Comparison of ENCODE assay signal across 8 mouse cellular contexts in genomic region chr2:126034379-126035005, GRCm38 (mm10). TPM values are rescaled to one million over a fixed set of nuclear protein-coding genes. Genes with fewer than 3 reads are reported as not detected.
A peak's percentile ranks its signal among the peaks of the same experiment; 100 is the strongest.
DNase-seq lines count a peak whose midpoint lies in the region; ATAC-seq and TF ChIP-seq lines count a peak whose summit lies in the region.

Fgf7 (plus strand) TSS chr2:126034658.

- H3K9me3 ChIP-seq in heart, embryonic 14.5 days (ENCODE audit: control insufficient read depth, low read length) = no peaks in the 10 kb centered on the region
- no peaks in the 10 kb centered on the region for H3K9me3 ChIP-seq in embryonic facial prominence, embryonic 12.5 days
- no peaks in the 10 kb centered on the region for H3K9me3 ChIP-seq in midbrain, postnatal 0 days (ENCODE audit: low read length)

- peaks cover 3 to 12% of the 10 kb centered on the region in 2 experiments; a peak in 3 of 4 replicates for H3K4me1 ChIP-seq in heart, embryonic 14.5 days (ENCODE audit: control insufficient read depth in 2 of 2, insufficient read depth in 2 of 2, low read length in 2 of 2)
- peaks cover 13% of the 10 kb centered on the region; the same call in 1 of the 2 replicates for H3K4me1 ChIP-seq in embryonic facial prominence, embryonic 12.5 days
- no peaks in the 10 kb centered on the region for H3K4me1 ChIP-seq in midbrain, postnatal 0 days (ENCODE audit: insufficient read depth, low read length)

- intact Hi-C loops in heart, postnatal 36 days (cut with DNase I) = loop anchor here (5.0 kb wide), 2 partner anchors 53 to 118 kb away; partner anchors contain the start of genes Dtwd1 and Fam227b

- H3K79me3 ChIP-seq in C2C12 (ENCODE audit: low read depth) = peaks cover 46% of the 10 kb centered on the region

- no peak for DNase-seq in heart, postnatal 36 days
- peak; percentile 23 for DNase-seq in kidney, postnatal 14 days
- peak; percentile 51 for DNase-seq in midbrain, postnatal 0 days (ENCODE audit: low spot score)
- no peak for DNase-seq in cerebellum, adult 9-10 months

- H3ac ChIP-seq in C2C12 (ENCODE audit: control insufficient read depth, insufficient read length, low read depth) = peak within 1 kb of the TSS; percentile 23

- peaks cover 51% of the 10 kb centered on the region for H3K79me2 ChIP-seq in C2C12 (ENCODE audit: control insufficient read depth, insufficient read depth)

- H3K36me3 ChIP-seq in heart, embryonic 14.5 days (ENCODE audit: control insufficient read depth, insufficient read depth, low read length) = no peaks in the 10 kb centered on the region
- peaks cover 38% of the 10 kb centered on the region for H3K36me3 ChIP-seq in C2C12 (ENCODE audit: control insufficient read depth, insufficient read depth)
- no peaks in the 10 kb centered on the region for H3K36me3 ChIP-seq in embryonic facial prominence, embryonic 12.5 days
- H3K36me3 ChIP-seq in midbrain, postnatal 0 days (ENCODE audit: insufficient read depth, low read length) = no peaks in the 10 kb centered on the region

- peak; percentile 5 for TF ChIP-seq CTCF in C2C12 (IDR thresholded peaks at IDR 0.05; ENCODE audit: control insufficient read depth, insufficient read depth, insufficient read length)
- peak; percentile 68 for TF ChIP-seq CTCF in midbrain, postnatal 0 days (IDR thresholded peaks at IDR 0.05)

- peak within 1 kb of the TSS; percentile 28; the same call in 1 of the 2 replicates for H3K4me2 ChIP-seq in heart, embryonic 14.5 days (ENCODE audit: low read length)
- peak within 1 kb of the TSS; percentile 40 for H3K4me2 ChIP-seq in embryonic facial prominence, embryonic 12.5 days (replicated peaks)
- no peak within 1 kb of the TSS for H3K4me2 ChIP-seq in midbrain, postnatal 0 days (ENCODE audit: low read depth, low read length, poor library complexity, severe bottlenecking)

- H3K9ac ChIP-seq in heart, embryonic 14.5 days (ENCODE audit: low read length) = no peak within 1 kb of the TSS
- no peak within 1 kb of the TSS for H3K9ac ChIP-seq in embryonic facial prominence, embryonic 12.5 days
- H3K9ac ChIP-seq in midbrain, postnatal 0 days (replicated peaks; ENCODE audit: low read length, poor library complexity, severe bottlenecking) = no peak within 1 kb of the TSS

- ATAC-seq in heart, embryonic 14.5 days (ENCODE audit: insufficient number of reproducible peaks, insufficient read depth, low FRiP score, low read depth) = no peak
- 0 out of 2 replicates have a peak, but pooled peaks have one; percentile 52 for ATAC-seq in embryonic facial prominence, embryonic 12.5 days (ENCODE audit: insufficient number of reproducible peaks, insufficient read depth, low FRiP score, low TSS enrichment)
- peak; percentile 52; the same call in 1 of the 2 replicates for ATAC-seq in midbrain, postnatal 0 days (ENCODE audit: low FRiP score)
- ATAC-seq in monocyte, adult 5-6 weeks (replicated peaks; ENCODE audit: insufficient number of reproducible peaks, low FRiP score, low TSS enrichment, poor library complexity, severe bottlenecking) = no peak

- no peak within 1 kb of the TSS for H3K27ac ChIP-seq in heart, embryonic 14.5 days (replicated peaks in 1 of 2; ENCODE audit: control insufficient read depth in 1 of 2, insufficient read depth in 1 of 2, low read depth in 2 of 2, low read length in 2 of 2)
- H3K27ac ChIP-seq in embryonic facial prominence, embryonic 12.5 days = 0 out of 2 replicates have a peak within 1 kb of the TSS, but pooled peaks have one; percentile 50
- no peak within 1 kb of the TSS for H3K27ac ChIP-seq in midbrain, postnatal 0 days (ENCODE audit: low read depth, low read length)

- WGBS in heart, embryonic 14.5 days = 72% methylated on average over 15 of the region's 15 CpGs
- WGBS in embryonic facial prominence, embryonic 12.5 days = 23% methylated on average over 15 of the region's 15 CpGs
- WGBS in midbrain, postnatal 0 days = 67% methylated on average over 15 of the region's 15 CpGs

- no peak within 1 kb of the TSS for H3K4me3 ChIP-seq in heart, embryonic 14.5 days (ENCODE audit: control insufficient read depth in 1 of 2, insufficient read depth in 1 of 2, low read depth in 1 of 2, low read length in 2 of 2)
- peak within 1 kb of the TSS; percentile 40 for H3K4me3 ChIP-seq in C2C12 (ENCODE audit: insufficient read depth, poor library complexity, severe bottlenecking)
- peak within 1 kb of the TSS; percentile 10; the same call in 1 of the 2 replicates for H3K4me3 ChIP-seq in embryonic facial prominence, embryonic 12.5 days
- no peak within 1 kb of the TSS for H3K4me3 ChIP-seq in midbrain, postnatal 0 days (ENCODE audit: low read depth, low read length)

- no peaks in the 10 kb centered on the region for H3K27me3 ChIP-seq in heart, embryonic 14.5 days (ENCODE audit: control insufficient read depth, insufficient read depth, low read length)
- H3K27me3 ChIP-seq in C2C12 (ENCODE audit: control insufficient read depth, insufficient read depth, insufficient read length) = no peaks in the 10 kb centered on the region
- H3K27me3 ChIP-seq in embryonic facial prominence, embryonic 12.5 days = no peaks in the 10 kb centered on the region
- H3K27me3 ChIP-seq in midbrain, postnatal 0 days (ENCODE audit: insufficient read depth, low read length) = no peaks in the 10 kb centered on the region

TF ChIP-seq in C2C12, 6 proteins besides CTCF, POLR2A, EP300 and RAD21:
- no peak for TF ChIP-seq MYOG (IDR thresholded peaks at IDR 0.05; ENCODE audit: control insufficient read depth, extremely low read depth, insufficient read length)
- TF ChIP-seq MYOD1 (IDR thresholded peaks at IDR 0.05; ENCODE audit: control insufficient read depth, insufficient read length, low read depth) = peak; percentile 65
- TF ChIP-seq FOSL1 (IDR thresholded peaks at IDR 0.05; ENCODE audit: insufficient read depth, low read length, poor library complexity, severe bottlenecking) = no peak
- no peak for TF ChIP-seq MAX (IDR thresholded peaks at IDR 0.05)

RNA-seq across cellular contexts. Expression of gene Fgf7, which starts in this region (rescaled TPM):
- polyA plus RNA-seq in heart, embryonic 14.5 days (2014; fragmentation: Nextera tagmentation; extraction: Ambion mirVana) = 0.50 and 0.57 TPM in 2 replicates
- total RNA-seq in heart, postnatal 36 days (2021) = 1 to 10 TPM; 1.7 to 1.8 TPM
- polyA plus RNA-seq in C2C12 (2012; fragmentation: generic; extraction: Trizol) = 2.6 TPM
- polyA plus RNA-seq in embryonic facial prominence, embryonic 12.5 days (2016; fragmentation: Nextera tagmentation; extraction: Ambion mirVana) = 6.4 and 6.8 TPM in 2 replicates
- 1.5 and 3.3 TPM in 2 replicates for total RNA-seq in midbrain, postnatal 0 days (2014; rRNA removed)
- 0.41 and 0.45 TPM in 2 replicates for polyA plus RNA-seq in midbrain, postnatal 0 days (2015; fragmentation: Nextera tagmentation; extraction: Ambion mirVana)
- total RNA-seq in monocyte, adult 5-6 weeks (2017) = 0.32 to 0.68 TPM in 2 of 3 replicates, not detected in the other

Comparison
In these comparisons a context has a peak if more than half of its experiments do, and no peak if none do; other contexts are left out.
1. ATAC-seq: peak in embryonic facial prominence, embryonic 12.5 days (single experiment) and midbrain, postnatal 0 days (single experiment); none in heart, embryonic 14.5 days (single experiment) and monocyte, adult 5-6 weeks (single experiment).
2. H3K4me3 ChIP-seq: peak in C2C12 (single experiment) and embryonic facial prominence, embryonic 12.5 days (single experiment); none in heart, embryonic 14.5 days (0 of 2) and midbrain, postnatal 0 days (single experiment).
3. DNase-seq: peak in kidney, postnatal 14 days (single experiment) and midbrain, postnatal 0 days (single experiment); none in heart, postnatal 36 days (0 of 2) and cerebellum, adult 9-10 months (single experiment).